Mouse (Mus musculus): ENCODE results near the gene Slc4a3. TPM values are rescaled to one million over a fixed set of nuclear protein-coding genes. Genes with fewer than 3 reads are reported as not detected.

The Slc4a3 gene
- total RNA-seq, 2 experiments from 2014 or later = not detected

- no peak for ATAC-seq (replicated peaks; ENCODE audit: low FRiP score, low TSS enrichment, poor library complexity, severe bottlenecking)
These were observed 42.8 kb downstream of the Slc4a3 start for GRCm38 (mm10) chr1:75588874-75589273.

DNA sequence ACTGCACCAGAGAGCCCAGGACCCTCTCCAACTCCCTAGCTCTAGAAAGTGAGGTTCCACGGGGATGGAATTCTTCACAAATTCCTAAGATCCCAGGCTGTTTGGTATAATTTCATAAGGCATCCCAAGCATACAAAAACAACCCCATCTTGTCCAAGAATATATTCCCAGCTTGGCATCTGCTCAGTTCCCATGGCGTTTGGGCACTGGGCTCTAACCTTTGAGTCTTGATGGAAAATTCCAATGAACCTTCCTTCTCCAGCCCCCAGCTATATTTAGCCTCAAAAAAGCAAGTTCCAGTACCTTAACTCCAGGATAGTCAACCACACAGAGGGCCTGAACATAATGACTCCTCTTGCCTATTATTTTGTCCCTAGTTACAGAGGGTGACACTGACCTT is 43.9 kb downstream of the Slc4a3 start:
- ATAC-seq (replicated peaks; ENCODE audit: low FRiP score, low TSS enrichment, poor library complexity, severe bottlenecking) = no peak

DNA sequence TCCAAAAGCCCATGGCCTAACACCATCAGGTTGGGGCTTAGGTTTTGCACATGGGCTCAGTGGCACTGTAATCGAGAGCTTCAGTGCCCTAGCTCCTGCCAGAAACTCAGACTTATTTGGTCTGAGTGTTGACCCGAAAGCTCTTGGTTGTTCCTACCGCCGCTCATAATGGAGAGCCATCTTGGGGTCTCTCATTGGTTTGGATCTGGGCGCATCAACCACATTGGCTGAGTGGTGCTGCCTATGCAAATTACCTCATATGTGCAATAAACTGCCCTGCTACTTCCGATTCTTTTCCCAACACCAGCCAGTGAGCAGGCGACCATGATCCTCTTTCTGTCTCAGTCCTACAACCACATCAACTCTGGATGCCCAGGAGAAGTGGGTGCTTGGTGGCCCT is 47.9 kb downstream of the Slc4a3 start:
- no peak for ATAC-seq (replicated peaks; ENCODE audit: low FRiP score, low TSS enrichment, poor library complexity, severe bottlenecking)

DNA sequence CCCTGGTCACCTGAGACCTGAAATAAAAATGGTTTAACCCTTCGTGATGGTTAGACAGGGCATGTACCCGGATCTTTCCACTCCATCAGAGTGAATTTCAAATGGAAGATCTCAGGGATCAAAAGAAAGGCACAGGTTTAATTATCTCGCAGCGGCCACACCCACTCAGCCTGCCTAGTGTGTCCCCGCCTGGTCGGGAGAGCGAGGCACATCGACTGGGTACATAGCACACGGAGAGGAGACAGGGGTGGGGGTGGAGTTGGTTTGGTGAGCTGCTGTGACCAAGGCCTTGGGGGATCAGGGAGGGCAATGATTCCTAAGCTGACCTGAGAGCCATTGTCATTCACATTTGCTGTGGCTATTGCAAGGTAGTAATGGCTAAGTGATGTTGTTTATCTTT is 48.8 kb downstream of the Slc4a3 start:
- ATAC-seq (replicated peaks; ENCODE audit: low FRiP score, low TSS enrichment, poor library complexity, severe bottlenecking) = no peak

DNA sequence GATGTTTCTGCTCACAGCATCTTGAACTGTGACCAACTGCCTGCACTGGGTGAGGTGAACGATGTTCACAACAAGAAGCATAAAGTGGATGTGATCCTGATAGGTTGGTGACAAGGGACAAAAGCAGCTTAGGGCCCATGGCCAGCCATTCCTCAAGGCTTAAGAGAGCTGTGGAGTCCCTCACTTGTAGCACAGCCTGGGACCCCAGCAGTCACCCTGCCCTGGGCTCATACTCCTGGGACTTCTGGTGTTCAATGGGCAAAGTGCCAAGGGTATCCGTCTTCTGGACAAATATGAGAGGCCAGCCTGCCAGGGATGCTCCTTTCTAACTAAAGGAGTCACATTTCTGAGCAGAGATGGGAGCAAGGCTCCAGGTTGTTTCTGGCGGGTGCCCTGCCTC is 49.9 kb downstream of the Slc4a3 start:
- ATAC-seq (replicated peaks; ENCODE audit: low FRiP score, low TSS enrichment, poor library complexity, severe bottlenecking) = no peak

- no peak for ATAC-seq (replicated peaks; ENCODE audit: low FRiP score, low TSS enrichment, poor library complexity, severe bottlenecking)
These were observed 50.8 kb downstream of the Slc4a3 start for GRCm38 (mm10) chr1:75596906-75597305.

DNA sequence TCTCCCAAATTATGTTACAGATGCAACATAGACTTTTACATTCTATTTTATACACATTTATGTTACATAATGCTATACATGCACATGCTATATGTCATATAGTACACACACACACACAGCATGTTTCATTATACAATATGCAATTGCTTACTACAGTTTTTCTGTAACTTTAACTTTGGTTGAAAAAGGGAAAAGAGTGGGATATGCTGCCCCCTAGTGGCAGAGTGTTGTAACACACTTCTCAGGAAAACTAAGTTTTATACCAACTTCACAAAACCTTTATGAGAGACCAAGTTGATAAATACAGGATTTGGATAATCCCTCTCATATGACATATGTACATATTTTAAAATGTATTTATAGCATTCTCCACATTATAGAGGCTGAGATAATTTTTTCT is 51.6 kb downstream of the Slc4a3 start:
- no peak for ATAC-seq (replicated peaks; ENCODE audit: low FRiP score, low TSS enrichment, poor library complexity, severe bottlenecking)

DNA sequence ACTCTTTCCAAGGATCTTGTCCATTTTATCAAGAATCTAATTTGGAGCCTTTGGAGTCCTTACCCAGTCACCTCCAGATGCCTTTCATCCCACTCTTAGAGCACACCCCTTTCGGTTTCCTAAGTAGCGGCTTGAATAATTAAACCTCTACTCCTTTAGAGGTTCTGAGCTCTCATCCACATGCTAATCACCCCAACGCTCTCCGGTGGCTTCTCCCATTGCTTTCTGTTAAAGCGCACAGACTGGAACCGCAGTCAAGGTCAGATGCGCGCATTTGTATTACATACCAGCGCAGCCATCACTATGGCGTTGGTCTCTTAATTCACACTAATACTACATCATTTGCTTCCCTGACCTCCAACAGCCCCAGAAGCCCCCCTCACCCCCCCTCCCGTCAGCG is 55.7 kb downstream of the Slc4a3 start:
- ATAC-seq (replicated peaks; ENCODE audit: low FRiP score, low TSS enrichment, poor library complexity, severe bottlenecking) = no peak

DNA sequence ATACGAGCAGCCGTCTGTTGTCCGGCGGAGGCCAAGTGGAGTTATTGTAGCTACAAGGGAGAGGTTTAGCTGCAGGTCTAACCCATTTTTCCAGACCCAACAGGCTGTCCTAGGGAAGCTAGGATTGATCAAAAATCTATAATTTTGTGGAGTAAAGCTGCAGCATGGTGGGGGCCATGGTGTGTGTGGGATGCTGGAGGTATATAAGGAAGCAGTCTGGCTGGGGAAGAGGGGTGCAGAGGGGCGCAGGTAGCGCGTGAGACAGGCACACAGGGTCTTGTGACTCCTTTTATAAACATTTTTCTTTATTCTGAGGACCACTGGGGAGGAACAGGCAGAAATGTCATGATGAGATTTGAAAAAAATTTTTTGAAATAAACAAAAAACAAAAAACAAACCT is 57.5 kb downstream of the Slc4a3 start:
- no peak for ATAC-seq (replicated peaks; ENCODE audit: low FRiP score, low TSS enrichment, poor library complexity, severe bottlenecking)

- no peak for ATAC-seq (replicated peaks; ENCODE audit: low FRiP score, low TSS enrichment, poor library complexity, severe bottlenecking)
These were observed 62.2 kb downstream of the Slc4a3 start for GRCm38 (mm10) chr1:75608225-75608624.

- no peak for ATAC-seq (replicated peaks; ENCODE audit: low FRiP score, low TSS enrichment, poor library complexity, severe bottlenecking)
These were observed 62.7 kb downstream of the Slc4a3 start for GRCm38 (mm10) chr1:75608625-75609263.

- no peak for ATAC-seq (replicated peaks; ENCODE audit: low FRiP score, low TSS enrichment, poor library complexity, severe bottlenecking)
These were observed 63.2 kb downstream of the Slc4a3 start for GRCm38 (mm10) chr1:75609264-75609662.

DNA sequence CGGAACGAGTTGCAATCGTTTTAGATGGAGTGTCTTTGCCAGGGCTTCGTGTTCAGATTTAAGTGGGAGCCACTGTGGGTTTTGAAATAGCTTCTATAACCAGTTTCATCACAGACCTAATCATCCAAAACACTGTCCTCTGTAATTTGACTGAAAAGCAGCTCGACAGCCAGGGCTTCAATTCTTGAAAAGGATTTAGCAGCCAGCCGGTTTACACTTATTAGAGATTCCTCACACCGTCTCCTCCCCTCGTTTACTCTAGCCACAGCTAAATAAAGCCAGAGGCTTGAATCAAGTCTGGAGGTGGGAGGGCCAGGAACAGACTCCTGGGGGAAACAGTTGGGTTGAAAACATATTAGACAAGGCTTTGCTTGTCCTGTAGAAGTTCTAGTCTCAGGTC is 64.5 kb downstream of the Slc4a3 start:
- no peak for ATAC-seq (replicated peaks; ENCODE audit: low FRiP score, low TSS enrichment, poor library complexity, severe bottlenecking)

Other genes with a start within 250 kb of the Slc4a3 start
- gene Dnpep, start 228.3 kb upstream of the Slc4a3 start, total RNA-seq (2014; fragmentation: Nextera tagmentation) = 47.3 and 48.2 TPM in 2 replicates
- 45.3 and 50.8 TPM in 2 replicates for gene Dnpep, start 228.3 kb upstream of the Slc4a3 start, total RNA-seq (2017)
- gene Des, start 185.9 kb upstream of the Slc4a3 start, total RNA-seq (2014; fragmentation: Nextera tagmentation) = not detected in 2 replicates
- gene Des, start 185.9 kb upstream of the Slc4a3 start, total RNA-seq (2017) = not detected in 2 replicates
- gene Speg, start 171.0 kb upstream of the Slc4a3 start, total RNA-seq (2014; fragmentation: Nextera tagmentation) = not detected in 2 replicates
- gene Speg, start 171.0 kb upstream of the Slc4a3 start, total RNA-seq (2017) = 0.19 TPM in 1 of 2 replicates, not detected in the other
- 70.3 and 92.5 TPM in 2 replicates for gene Gmppa, start 110.3 kb upstream of the Slc4a3 start, total RNA-seq (2014; fragmentation: Nextera tagmentation)
- gene Gmppa, start 110.3 kb upstream of the Slc4a3 start, total RNA-seq (2017) = 35.0 and 52.6 TPM in 2 replicates
- gene Asic4, start 95.8 kb upstream of the Slc4a3 start, total RNA-seq (2014; fragmentation: Nextera tagmentation) = not detected in 2 replicates
- not detected in 2 replicates for gene Asic4, start 95.8 kb upstream of the Slc4a3 start, total RNA-seq (2017)
- gene Chpf, start 67.0 kb upstream of the Slc4a3 start, total RNA-seq (2014; fragmentation: Nextera tagmentation) = 3.1 and 4.0 TPM in 2 replicates
- 0.15 and 1.2 TPM in 2 replicates for gene Chpf, start 67.0 kb upstream of the Slc4a3 start, total RNA-seq (2017)
- 0.49 TPM in 1 of 2 replicates, not detected in the other for gene Tmem198, start 66.7 kb upstream of the Slc4a3 start, total RNA-seq (2014; fragmentation: Nextera tagmentation)
- not detected in 2 replicates for gene Tmem198, start 66.7 kb upstream of the Slc4a3 start, total RNA-seq (2017)
- gene Obsl1, start 39.8 kb upstream of the Slc4a3 start, total RNA-seq (2014; fragmentation: Nextera tagmentation) = 0.40 and 0.68 TPM in 2 replicates
- gene Obsl1, start 39.8 kb upstream of the Slc4a3 start, total RNA-seq (2017) = 0.30 and 0.47 TPM in 2 replicates
- gene Inha, start 39.2 kb upstream of the Slc4a3 start, total RNA-seq (2014; fragmentation: Nextera tagmentation) = 0.72 TPM in 1 of 2 replicates, not detected in the other
- gene Inha, start 39.2 kb upstream of the Slc4a3 start, total RNA-seq (2017) = not detected in 2 replicates
- 12.1 and 17.6 TPM in 2 replicates for gene Stk11ip, start 24.7 kb upstream of the Slc4a3 start, total RNA-seq (2014; fragmentation: Nextera tagmentation)
- 6.9 and 11.9 TPM in 2 replicates for gene Stk11ip, start 24.7 kb upstream of the Slc4a3 start, total RNA-seq (2017)